Mouse (Mus musculus) stomach, embryonic 16.5 days (tissue): Measurements from ENCODE around the gene Prmt1. TPM values are rescaled to one million over a fixed set of nuclear protein-coding genes. Genes with fewer than 3 reads are reported as not detected.
A peak's percentile ranks its signal among the peaks of the same experiment; 100 is the strongest.

Experiments used
- ATAC-seq: fragments of 200-750 bp; cut with Nextera tagmentation; 2 replicates; pipeline ENCODE4 v1.8.0; 2017; ENCODE audit warnings: moderate number of reproducible peaks, moderate TSS enrichment; ENCODE audit not compliant: insufficient read depth, low FRiP score
- H3K27ac ChIP-seq: fragments of 300-500 bp; sonication (generic); 2 replicates; pipeline ENCODE4 v1.5.1; 2014; ENCODE audit warnings: low read length
- H3K27me3 ChIP-seq: fragments of 300-500 bp; sonication (generic); 2 replicates; pipeline ENCODE4 v1.6.1; 2014; ENCODE audit warnings: low read length, control low read depth, mixed read lengths; ENCODE audit not compliant: control insufficient read depth, insufficient read depth
- H3K36me3 ChIP-seq: fragments of 300-500 bp; sonication (generic); 2 replicates; pipeline ENCODE4 v1.6.1; 2014; ENCODE audit warnings: low read length; ENCODE audit not compliant: control insufficient read depth, insufficient read depth
- H3K4me1 ChIP-seq: fragments of 300-500 bp; sonication (generic); 2 replicates; pipeline ENCODE4 v1.6.1; 2014; ENCODE audit warnings: low read length, control low read depth, mixed read lengths; ENCODE audit not compliant: control insufficient read depth, insufficient read depth
- H3K4me2 ChIP-seq: fragments of 300-500 bp; sonication (generic); 2 replicates; pipeline ENCODE4 v1.6.1; 2014; ENCODE audit warnings: low read depth, low read length, mixed read lengths
- H3K4me3 ChIP-seq: fragments of 300-500 bp; sonication (generic); replicated peaks from 2 replicates; pipeline ENCODE4 v1.5.1; 2014; ENCODE audit warnings: mild to moderate bottlenecking, low read length
- H3K9ac ChIP-seq: fragments of 300-500 bp; sonication (generic); 2 replicates; pipeline ENCODE4 v1.6.1; 2014; ENCODE audit warnings: low read length
- H3K9me3 ChIP-seq: fragments of 300-500 bp; sonication (generic); replicated peaks from 2 replicates; pipeline ENCODE4 v1.6.1; 2016; ENCODE audit warnings: low read length, control low read depth; ENCODE audit not compliant: control insufficient read depth
- WGBS: fragments of 180-500 bp; shearing (Covaris S2); extraction: QIAGEN DNeasy Blood & Tissue Kit; methylation state at CpG from one replicate; pipeline ENCODE4 v1.1.7; 2014; 5-methylcytosine and 5-hydroxymethylcytosine counted together
- polyA plus RNA-seq: library from polyadenylated mRNA; unstranded; fragments of >200 nt; fragmentation: Nextera tagmentation; extraction: Ambion mirVana; gene quantifications from 2 replicates; pipeline ENCODE4 v1.2.1, GENCODE M21; 2015

Prmt1 gene
- polyA plus RNA-seq, 1 experiment from 2014 or later: 324 TPM

DNA sequence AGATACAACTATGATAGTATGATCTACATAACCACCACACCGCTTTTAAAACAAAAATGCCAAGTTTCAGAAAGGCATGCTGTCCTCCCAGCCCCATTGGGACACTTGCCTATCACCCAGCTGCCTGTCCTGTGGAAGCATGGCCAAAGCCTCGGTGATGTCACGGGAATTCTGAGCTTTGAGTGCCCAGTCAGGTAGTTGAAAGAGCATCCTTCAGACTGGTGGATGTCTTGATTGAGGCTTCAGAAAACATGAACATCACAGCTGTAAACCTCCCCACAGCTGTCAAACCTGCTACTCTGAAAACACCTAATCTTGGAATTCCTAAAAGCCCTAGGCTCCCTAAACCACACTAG lies 27.7 kb upstream of the Prmt1 start:
- H3K9me3 ChIP-seq: no peaks in the 10 kb centered on the region
- ATAC-seq: no peak
- WGBS: 90% methylated on average over 3 of the region's 3 CpGs
- H3K4me2 ChIP-seq: no peak overlapping the region
- H3K4me1 ChIP-seq: peaks cover 9% of the 10 kb centered on the region
- H3K4me3 ChIP-seq: no peak overlapping the region
- peaks cover 19% of the 10 kb centered on the region; the same call in 1 of the 2 replicates for H3K36me3 ChIP-seq
- no peak overlapping the region for H3K27ac ChIP-seq
- H3K27me3 ChIP-seq: no peaks in the 10 kb centered on the region
- no peak overlapping the region for H3K9ac ChIP-seq

DNA sequence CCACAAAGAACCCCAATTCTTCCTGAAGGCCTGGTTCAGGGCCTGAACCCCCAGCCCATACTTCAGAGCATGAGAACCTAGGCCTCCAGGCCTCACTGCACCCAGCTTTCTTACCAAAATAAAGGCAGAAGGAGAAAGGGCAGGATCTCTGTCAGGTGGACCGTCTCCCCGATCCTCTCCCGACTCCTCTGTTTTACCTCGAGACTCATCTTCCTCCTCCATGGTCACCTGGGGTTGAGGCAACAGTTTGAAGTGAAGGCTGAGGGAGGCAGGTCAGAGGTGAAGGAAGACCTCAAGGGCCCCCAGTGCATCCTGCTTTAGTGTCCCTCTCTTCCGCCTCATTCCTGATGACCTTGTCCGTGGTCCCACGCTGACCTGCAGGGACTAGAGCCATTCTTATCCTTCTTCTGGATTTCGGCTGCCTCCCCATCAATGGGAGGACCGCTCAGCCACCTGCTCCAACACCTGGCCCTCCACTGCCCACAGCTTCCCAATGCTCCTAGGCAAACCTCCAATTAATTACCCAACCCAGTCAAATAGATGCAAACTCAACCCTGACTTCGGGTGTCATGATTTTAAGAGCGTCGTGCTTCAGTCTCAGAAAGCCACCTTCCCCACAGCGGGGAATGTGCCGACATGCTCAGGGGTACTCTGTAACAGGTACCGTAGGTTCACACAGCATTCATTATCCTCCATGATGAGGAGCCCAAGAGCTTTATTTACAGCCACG lies 27.2 kb upstream of the Prmt1 start:
- peaks cover 19% of the 10 kb centered on the region; the same call in 1 of the 2 replicates for H3K36me3 ChIP-seq
- no peak overlapping the region for H3K27ac ChIP-seq
- peaks cover 6% of the 10 kb centered on the region for H3K4me1 ChIP-seq
- no peak for ATAC-seq
- no peak overlapping the region for H3K4me2 ChIP-seq
- H3K9me3 ChIP-seq: no peaks in the 10 kb centered on the region
- no peak overlapping the region for H3K4me3 ChIP-seq
- H3K9ac ChIP-seq: 0 out of 2 replicates have a peak overlapping the region, but pooled peaks have one; percentile 29
- WGBS: 95% methylated on average over 16 of the region's 16 CpGs
- H3K27me3 ChIP-seq: no peaks in the 10 kb centered on the region

DNA sequence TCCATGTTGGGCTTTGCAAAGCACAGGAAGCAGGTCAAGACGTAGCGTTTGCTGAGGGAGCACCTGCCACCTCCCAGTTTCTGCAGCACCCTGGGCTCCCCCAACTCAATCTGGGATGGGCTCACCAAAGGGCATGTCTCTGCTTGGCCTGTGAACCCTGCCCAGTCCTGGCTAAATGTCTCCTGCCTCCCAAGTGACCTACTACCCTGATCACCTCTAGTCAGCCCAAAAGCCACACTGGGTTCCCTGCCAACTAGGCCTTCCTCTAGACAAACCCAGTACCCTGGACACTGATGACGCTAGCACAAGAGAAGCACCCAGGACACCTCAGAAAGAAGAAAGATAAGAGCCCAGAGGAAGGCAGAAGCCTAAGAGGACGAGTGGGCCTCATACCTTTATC lies 26.5 kb upstream of the Prmt1 start:
- Histone ChIP-seq H3K4me1 (peaks cover 6% of the 10 kb centered on the region), H3K36me3 (peaks cover 26% of the 10 kb centered on the region), H3K9me3 (no peaks in the 10 kb centered on the region), H3K4me3 (no peak overlapping the region), H3K27me3 (no peaks in the 10 kb centered on the region), H3K9ac (no peak overlapping the region), H3K4me2 (no peak overlapping the region), H3K27ac (no peak overlapping the region)
- no peak for ATAC-seq
- WGBS: 82% methylated on average over 4 of the region's 4 CpGs

DNA sequence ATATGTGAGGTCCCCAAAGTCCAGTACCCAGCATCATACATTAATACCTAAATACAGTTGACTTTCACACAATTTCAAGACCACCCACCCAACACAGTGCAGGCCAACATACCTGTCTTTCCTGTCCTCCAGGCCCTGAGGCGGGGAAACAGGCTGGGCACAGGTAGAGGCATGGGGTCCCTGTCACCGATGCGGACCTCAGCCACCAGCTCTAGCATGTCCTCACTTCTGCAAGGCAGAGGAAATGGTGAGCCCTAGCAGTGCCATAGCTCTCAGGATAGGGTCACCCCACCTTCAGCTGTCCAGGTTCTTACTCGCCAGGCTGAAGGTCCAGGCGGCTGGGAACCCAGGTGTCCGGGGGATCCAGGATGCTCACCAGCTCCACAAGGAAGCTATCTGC lies 25.6 kb upstream of the Prmt1 start:
- ATAC-seq: no peak
- Histone ChIP-seq H3K9ac (no peak overlapping the region), H3K4me2 (no peak overlapping the region), H3K9me3 (no peaks in the 10 kb centered on the region), H3K4me1 (peaks cover 6% of the 10 kb centered on the region), H3K27me3 (no peaks in the 10 kb centered on the region), H3K36me3 (peaks cover 34% of the 10 kb centered on the region), H3K4me3 (no peak overlapping the region), H3K27ac (no peak overlapping the region)
- WGBS: over 99% methylated on average over 6 of the region's 6 CpGs

DNA sequence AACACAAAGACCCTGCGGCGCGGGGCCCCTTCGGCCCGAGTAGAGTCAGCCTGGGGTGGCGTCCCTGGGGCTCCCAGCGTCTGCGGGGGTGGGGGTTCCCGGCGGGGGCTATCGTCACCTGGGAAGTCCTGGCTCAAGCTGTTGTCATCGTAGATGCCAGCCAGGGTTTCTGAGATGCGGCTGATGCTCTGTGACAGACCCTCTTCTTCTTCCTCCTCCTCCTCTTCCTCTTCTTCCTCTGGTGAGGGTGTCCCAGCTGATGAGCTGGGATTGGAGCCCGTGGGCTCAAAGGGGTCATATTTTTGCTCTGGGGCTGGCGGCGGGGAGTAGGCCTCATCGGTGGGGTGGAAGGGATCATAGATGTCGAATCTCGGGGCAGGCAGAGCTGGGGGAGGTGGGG lies 22.0 kb upstream of the Prmt1 start:
- Histone ChIP-seq H3K9ac (no peak overlapping the region), H3K36me3 (peaks cover 48% of the 10 kb centered on the region), H3K4me3 (no peak overlapping the region), H3K4me2 (no peak overlapping the region), H3K9me3 (no peaks in the 10 kb centered on the region), H3K4me1 (no peaks in the 10 kb centered on the region), H3K27me3 (no peaks in the 10 kb centered on the region), H3K27ac (no peak overlapping the region)
- no peak for ATAC-seq
- 94% methylated on average over 19 of the region's 19 CpGs for WGBS

DNA sequence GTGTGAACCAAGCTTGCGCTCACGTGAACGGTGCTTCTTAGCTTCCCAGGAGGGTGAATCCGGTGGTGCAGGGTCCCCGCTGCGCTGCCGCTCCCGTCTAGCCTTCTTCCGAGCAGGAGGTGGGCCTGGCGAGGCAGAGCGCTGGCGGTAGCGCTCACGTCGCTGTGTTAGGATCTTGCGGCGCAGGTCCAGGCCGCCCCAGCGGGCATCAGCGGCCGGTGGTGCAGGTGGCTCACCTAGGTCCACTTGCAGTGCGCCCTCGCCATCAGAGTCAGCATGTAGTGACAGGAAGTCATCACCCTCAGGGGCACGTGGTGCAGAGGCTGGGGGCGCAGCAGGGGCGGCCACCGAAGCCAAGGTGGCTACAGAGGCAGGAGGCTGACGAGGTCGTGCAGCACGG lies 21.5 kb upstream of the Prmt1 start:
- ATAC-seq: no peak
- Histone ChIP-seq H3K9me3 (no peaks in the 10 kb centered on the region), H3K27ac (no peak overlapping the region)

DNA sequence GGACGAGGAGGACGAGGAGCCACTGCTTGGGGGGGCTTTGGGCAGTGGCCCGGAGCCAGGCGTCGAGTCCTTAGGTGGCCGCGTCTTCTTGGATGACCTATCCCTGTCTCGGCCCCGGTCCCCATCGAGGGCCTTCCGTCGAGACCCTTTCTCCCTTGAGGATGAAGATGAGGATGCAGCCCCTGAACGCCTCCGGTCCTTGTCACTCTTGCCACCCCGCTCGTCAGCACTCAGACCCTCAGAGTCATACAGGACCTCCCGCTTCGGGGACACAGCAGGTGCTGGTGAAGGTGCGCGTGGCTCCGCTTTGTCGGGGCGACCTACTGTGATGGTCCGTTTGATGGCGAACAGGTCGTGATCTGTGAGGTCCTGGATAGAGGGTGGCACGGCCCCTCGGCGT lies 20.8 kb upstream of the Prmt1 start:
- Histone ChIP-seq H3K27ac (no peak overlapping the region), H3K9ac (no peak overlapping the region), H3K36me3 (peaks cover 58% of the 10 kb centered on the region), H3K9me3 (no peaks in the 10 kb centered on the region), H3K4me2 (no peak overlapping the region), H3K4me3 (no peak overlapping the region), H3K27me3 (no peaks in the 10 kb centered on the region), H3K4me1 (no peaks in the 10 kb centered on the region)
- ATAC-seq: no peak
- 95% methylated on average over 29 of the region's 29 CpGs for WGBS

More for the DNA sequence above, 21.5 kb upstream of the Prmt1 start:
- Histone ChIP-seq H3K4me1 (no peaks in the 10 kb centered on the region), H3K27me3 (no peaks in the 10 kb centered on the region), H3K4me2 (no peak overlapping the region), H3K36me3 (peaks cover 54% of the 10 kb centered on the region), H3K4me3 (no peak overlapping the region), H3K9ac (no peak overlapping the region)
- WGBS: 93% methylated on average over 30 of the region's 30 CpGs

DNA sequence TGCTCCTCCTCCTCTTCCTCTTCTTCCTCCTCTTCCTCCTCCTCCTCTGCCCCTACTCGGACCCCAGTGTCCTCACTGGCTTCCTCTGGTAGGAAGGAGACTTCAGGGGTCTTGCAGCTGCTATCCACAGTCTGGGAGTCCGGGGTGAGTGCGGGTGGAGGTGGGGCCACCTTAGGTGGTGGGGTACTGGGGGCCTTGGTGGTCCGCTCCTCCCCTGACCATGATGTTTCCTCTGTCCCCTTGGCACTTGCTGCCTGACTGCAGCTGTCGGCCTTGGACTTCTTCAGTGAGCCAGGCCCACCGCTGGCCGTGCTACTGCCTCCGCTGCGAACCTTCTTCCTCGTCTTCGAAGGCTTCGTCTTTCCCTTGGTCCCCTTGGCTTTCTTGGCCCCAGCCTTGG lies 20.1 kb upstream of the Prmt1 start:
- ATAC-seq: no peak
- Histone ChIP-seq H3K9ac (no peak overlapping the region), H3K27ac (no peak overlapping the region), H3K4me1 (peaks cover 1% of the 10 kb centered on the region; the same call in 1 of the 2 replicates), H3K36me3 (peaks cover 58% of the 10 kb centered on the region), H3K27me3 (no peaks in the 10 kb centered on the region), H3K4me2 (no peak overlapping the region), H3K4me3 (no peak overlapping the region), H3K9me3 (no peaks in the 10 kb centered on the region)
- 94% methylated on average over 11 of the region's 12 CpGs for WGBS

DNA sequence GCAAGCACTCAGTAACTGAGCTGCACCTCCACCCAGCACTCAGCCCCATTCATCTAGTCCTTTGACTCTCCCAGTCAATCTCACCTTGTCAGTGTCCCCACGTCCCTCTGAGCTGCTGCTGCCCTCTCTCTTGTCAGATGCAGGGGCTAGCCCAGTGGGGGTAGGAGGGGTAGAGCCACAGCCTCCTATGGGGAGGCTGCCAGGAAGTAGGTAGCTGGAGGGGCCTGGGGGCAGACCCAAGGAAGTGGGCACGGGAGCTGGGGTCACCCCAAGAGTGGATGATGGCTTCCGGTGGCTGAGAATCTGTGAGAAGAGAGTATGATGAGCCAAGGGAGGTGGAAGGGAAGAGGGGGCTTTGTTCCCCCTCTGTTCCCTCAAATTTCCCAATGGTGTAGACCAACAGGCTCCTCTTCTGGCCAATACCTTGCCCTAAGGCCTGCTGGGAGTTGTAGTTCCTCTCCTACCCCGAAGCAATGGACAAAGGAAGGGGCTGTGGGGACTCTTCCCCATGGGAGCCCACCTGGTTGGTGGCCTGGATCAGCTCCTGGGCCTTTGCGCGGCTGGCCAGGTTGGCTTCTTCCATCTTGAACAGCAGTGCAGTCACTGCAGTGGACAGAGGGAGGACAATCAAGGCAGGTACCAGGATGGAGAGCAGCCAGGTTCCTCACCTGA lies 19.1 kb upstream of the Prmt1 start:
- Histone ChIP-seq H3K9me3 (no peaks in the 10 kb centered on the region), H3K4me2 (no peak overlapping the region), H3K4me3 (no peak overlapping the region), H3K27me3 (no peaks in the 10 kb centered on the region), H3K36me3 (peaks cover 64% of the 10 kb centered on the region), H3K27ac (no peak overlapping the region), H3K9ac (no peak overlapping the region; the same call in 1 of the 2 replicates), H3K4me1 (peaks cover 5% of the 10 kb centered on the region; the same call in 1 of the 2 replicates)
- no peak for ATAC-seq
- 86% methylated on average over 6 of the region's 6 CpGs for WGBS
